Mouse (Mus musculus) myocyte (in vitro differentiated cells): ENCODE measurements around the gene Msi2. TPM values are rescaled to one million over a fixed set of nuclear protein-coding genes. Genes with fewer than 3 reads are reported as not detected.

Experiments used
- H3K27me3 ChIP-seq: one replicate; pipeline ENCODE4 v1.6.1; 2011; ENCODE audit not compliant: control insufficient read depth, insufficient read depth, insufficient read length
- H3K36me3 ChIP-seq: one replicate; pipeline ENCODE4 v1.6.1; 2011; ENCODE audit not compliant: control insufficient read depth, insufficient read depth
- H3K4me2 ChIP-seq: one replicate; pipeline ENCODE4 v1.6.1; 2011; ENCODE audit warnings: low read depth, control low read depth
- H3K4me3 ChIP-seq: one replicate; pipeline ENCODE4 v1.5.1; 2011; ENCODE audit warnings: mild to moderate bottlenecking, control low read depth, moderate library complexity
- H3K79me2 ChIP-seq: one replicate; pipeline ENCODE4 v1.6.1; 2011; ENCODE audit not compliant: control insufficient read depth, insufficient read depth
- H3ac ChIP-seq: one replicate; pipeline ENCODE4 v1.6.1; 2011; ENCODE audit not compliant: control insufficient read depth, insufficient read length
- CEBPB ChIP-seq: IDR thresholded peaks from 2 replicates; pipeline ENCODE4 v1.6.1; 2011; ENCODE audit warnings: mild to moderate bottlenecking, moderate library complexity; ENCODE audit not compliant: poor library complexity, insufficient read depth, severe bottlenecking
- E2F4 ChIP-seq: IDR thresholded peaks from one replicate; pipeline ENCODE4 v1.6.1; 2011; ENCODE audit warnings: mild to moderate bottlenecking, control low read depth, moderate library complexity; ENCODE audit not compliant: insufficient read depth
- MAX ChIP-seq: IDR thresholded peaks from one replicate; pipeline ENCODE4 v1.6.1; 2011; ENCODE audit warnings: low read depth, mild to moderate bottlenecking, control low read depth
- MYOD1 ChIP-seq, 3 experiments: IDR thresholded peaks; one replicate each; pipeline ENCODE4 v1.6.1; 2011; ENCODE audit warnings: control low read depth in 2 of 3, low read depth in 2 of 3, mild to moderate bottlenecking in 2 of 3, moderate library complexity in 1 of 3; ENCODE audit not compliant: insufficient read length in 2 of 3, control insufficient read depth in 1 of 3
- MYOG ChIP-seq, 3 experiments: IDR thresholded peaks; one replicate each; pipeline ENCODE4 v1.6.1; 2011; ENCODE audit warnings: control low read depth in 2 of 3, low read depth in 2 of 3, mild to moderate bottlenecking in 2 of 3; ENCODE audit not compliant: insufficient read length in 2 of 3, control insufficient read depth in 1 of 3, insufficient read depth in 1 of 3
- POLR2A ChIP-seq: IDR thresholded peaks from one replicate; pipeline ENCODE4 v1.6.1; 2011; ENCODE audit warnings: low read depth, mild to moderate bottlenecking, control low read depth, moderate library complexity; ENCODE audit not compliant: insufficient read length
- POLR2AphosphoS2 ChIP-seq: IDR thresholded peaks from one replicate; pipeline ENCODE4 v1.6.1; 2011; ENCODE audit warnings: low read depth, control low read depth; ENCODE audit not compliant: insufficient read length
- REST ChIP-seq: IDR thresholded peaks from one replicate; pipeline ENCODE4 v1.6.1; 2011; ENCODE audit warnings: mild to moderate bottlenecking, control low read depth, moderate library complexity; ENCODE audit not compliant: insufficient read depth, insufficient read length
- SRF ChIP-seq: IDR thresholded peaks from one replicate; pipeline ENCODE4 v1.6.1; 2011; ENCODE audit warnings: low read depth; ENCODE audit not compliant: control insufficient read depth, insufficient read length
- TCF12 ChIP-seq: IDR thresholded peaks from one replicate; pipeline ENCODE4 v1.6.1; 2011; ENCODE audit warnings: mild to moderate bottlenecking, control low read depth; ENCODE audit not compliant: poor library complexity, insufficient read depth, severe bottlenecking
- TCF3 ChIP-seq: IDR thresholded peaks from one replicate; pipeline ENCODE4 v1.6.1; 2011; ENCODE audit warnings: low read depth, control low read depth; ENCODE audit not compliant: insufficient read length
- USF1 ChIP-seq: IDR thresholded peaks from one replicate; pipeline ENCODE4 v1.6.1; 2011; ENCODE audit warnings: low read depth, mild to moderate bottlenecking, control low read depth, moderate library complexity
- polyA plus RNA-seq: library from polyadenylated mRNA; unstranded; fragments of >200 nt; fragmentation: generic; extraction: Trizol; gene quantifications from one replicate; pipeline ENCODE4 v1.2.1, GENCODE M21; 2012; ENCODE audit warnings: missing spikeins

Gene Msi2
- polyA plus RNA-seq, 1 experiment: 37.9 TPM

DNA sequence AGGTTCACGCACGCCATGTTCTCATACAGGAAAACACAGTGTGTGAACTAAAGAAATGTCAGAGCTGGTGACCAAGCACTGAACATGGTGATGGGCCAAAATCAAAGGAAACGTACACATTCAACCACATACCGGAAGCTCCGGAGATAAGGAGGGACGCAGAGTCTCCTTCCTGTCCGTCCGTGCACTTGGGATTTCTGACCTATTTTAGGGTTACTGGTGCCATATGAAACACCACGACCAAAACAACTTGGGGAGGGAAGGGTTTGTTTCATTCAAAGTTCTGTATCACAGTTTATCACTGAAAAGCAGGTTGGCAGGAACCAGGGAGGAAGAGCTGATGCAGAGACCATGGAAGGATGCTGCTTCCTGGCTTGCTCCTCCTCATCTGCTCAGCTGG, 44.2 kb downstream of the Msi2 start:
- Histone ChIP-seq H3K4me2 (no peak overlapping the region), H3K79me2 (peaks cover 18% of the 10 kb centered on the region), H3K27me3 (no peaks in the 10 kb centered on the region), H3K4me3 (no peak overlapping the region), H3ac (no peak overlapping the region), H3K36me3 (peaks cover 45% of the 10 kb centered on the region)
- TF ChIP-seq MAX (no peak), MYOG (IDR thresholded peaks at IDR 0.05; ENCODE audit: control insufficient read depth in 1 of 3, insufficient read depth in 1 of 3, insufficient read length in 2 of 3, low read depth in 2 of 3) (no peak), TCF12 (no peak), POLR2AphosphoS2 (no peak), POLR2A (no peak), CEBPB (no peak), USF1 (no peak), E2F4 (no peak), TCF3 (no peak), MYOD1 (IDR thresholded peaks at IDR 0.05; ENCODE audit: control insufficient read depth in 1 of 3, insufficient read length in 2 of 3, low read depth in 2 of 3) (no peak), SRF (no peak), REST (no peak)

DNA sequence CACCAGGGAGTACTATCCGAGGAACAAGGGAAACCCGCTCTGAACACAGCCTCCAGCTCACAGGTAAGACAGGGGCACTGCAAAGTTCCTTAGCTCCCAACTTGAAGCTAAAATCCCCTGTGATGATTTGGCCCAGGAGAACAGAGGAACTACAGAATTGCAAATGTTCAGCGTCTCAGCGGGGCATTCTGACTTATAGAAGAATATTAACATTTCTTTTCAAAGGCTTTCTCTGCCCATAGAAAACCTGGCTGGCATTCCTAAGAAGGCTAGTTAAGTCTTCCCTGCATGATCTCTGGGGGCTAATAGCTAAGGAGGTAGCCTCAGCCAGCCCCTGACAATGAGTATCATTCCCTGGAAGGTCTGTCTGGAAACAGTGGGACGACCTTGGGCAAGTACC, 47.4 kb downstream of the Msi2 start:
- Histone ChIP-seq H3K36me3 (peaks cover 26% of the 10 kb centered on the region), H3K4me2 (no peak overlapping the region), H3K4me3 (no peak overlapping the region), H3K27me3 (no peaks in the 10 kb centered on the region), H3ac (no peak overlapping the region), H3K79me2 (peaks cover 18% of the 10 kb centered on the region)
- no peak for TF ChIP-seq USF1
- TF ChIP-seq MAX: no peak
- TF ChIP-seq E2F4: no peak
- no peak for TF ChIP-seq MYOG (IDR thresholded peaks at IDR 0.05; ENCODE audit: control insufficient read depth in 1 of 3, insufficient read depth in 1 of 3, insufficient read length in 2 of 3, low read depth in 2 of 3)
- no peak for TF ChIP-seq TCF3
- no peak for TF ChIP-seq CEBPB
- no peak for TF ChIP-seq TCF12
- TF ChIP-seq POLR2A: no peak
- TF ChIP-seq SRF: no peak

- Histone ChIP-seq H3K36me3 (peaks cover 12% of the 10 kb centered on the region), H3K4me3 (no peak overlapping the region), H3K27me3 (no peaks in the 10 kb centered on the region), H3ac (no peak overlapping the region), H3K79me2 (peaks cover 19% of the 10 kb centered on the region), H3K4me2 (no peak overlapping the region)
- TF ChIP-seq POLR2AphosphoS2: no peak
These were observed 49.2 kb downstream of the Msi2 start for GRCm38 (mm10) chr11:88669106-88669505.

DNA sequence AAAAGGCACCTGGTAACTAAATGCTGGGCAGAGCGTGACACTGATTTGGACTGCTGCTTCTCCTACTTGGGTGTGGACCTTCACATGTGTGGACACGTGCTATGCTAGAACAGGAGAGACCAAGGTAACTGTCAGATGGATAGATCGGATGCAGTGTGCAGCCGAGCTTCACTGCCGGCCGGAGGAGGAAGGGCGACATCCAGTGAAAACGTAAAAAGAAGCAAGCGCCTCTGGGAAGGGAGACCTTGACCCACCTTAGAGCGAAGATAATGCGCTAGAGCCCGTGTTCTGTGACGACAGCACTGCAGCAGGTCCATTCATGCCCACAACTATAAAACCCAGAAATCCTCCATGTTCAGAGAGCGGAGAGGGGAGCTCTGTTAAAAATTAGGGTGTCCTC, 50.0 kb downstream of the Msi2 start:
- H3K36me3 ChIP-seq: peaks cover 10% of the 10 kb centered on the region
- H3ac ChIP-seq: no peak overlapping the region
- H3K4me3 ChIP-seq: no peak overlapping the region
- no peak overlapping the region for H3K4me2 ChIP-seq
- TF ChIP-seq REST: no peak
- peaks cover 23% of the 10 kb centered on the region for H3K79me2 ChIP-seq
- H3K27me3 ChIP-seq: no peaks in the 10 kb centered on the region

- Histone ChIP-seq H3K36me3 (peaks cover 9% of the 10 kb centered on the region), H3K4me2 (no peak overlapping the region), H3ac (no peak overlapping the region), H3K79me2 (peaks cover 16% of the 10 kb centered on the region), H3K4me3 (no peak overlapping the region), H3K27me3 (no peaks in the 10 kb centered on the region)
- TF ChIP-seq MAX (no peak), CEBPB (no peak), SRF (no peak), MYOG (IDR thresholded peaks at IDR 0.05; ENCODE audit: control insufficient read depth in 1 of 3, insufficient read depth in 1 of 3, insufficient read length in 2 of 3, low read depth in 2 of 3) (no peak), REST (no peak), TCF12 (no peak), USF1 (no peak), MYOD1 (IDR thresholded peaks at IDR 0.05; ENCODE audit: control insufficient read depth in 1 of 3, insufficient read length in 2 of 3, low read depth in 2 of 3) (no peak), E2F4 (no peak)
These were observed 52.5 kb downstream of the Msi2 start for GRCm38 (mm10) chr11:88665799-88666198.
